9 mouse cellular contexts compared by ENCODE assay signal in genomic region chr8:122793375-122794174, GRCm38 (mm10). TPM values are rescaled to one million over a fixed set of nuclear protein-coding genes. Genes with fewer than 3 reads are reported as not detected.
DNase-seq lines count a peak whose midpoint lies in the region; ATAC-seq and TF ChIP-seq lines count a peak whose summit lies in the region.
"Had no signal": no experiment of that assay in that cellular context is flagged by ENCODE, and none has a peak within 500 bp of the region (broad histone marks: within the 10 kb centered on the region; RNA-seq: fewer than 3 reads in every experiment).

No protein-coding gene starts in this region.

- ATAC-seq in hindbrain, embryonic 12.5 days (ENCODE audit: low FRiP score) = peak; percentile 79
- no peak for ATAC-seq in liver, postnatal 0 days

- 69% methylated on average over 18 of the region's 18 CpGs for WGBS in hindbrain, embryonic 12.5 days
- 83% methylated on average over 18 of the region's 18 CpGs for WGBS in liver, postnatal 0 days (ENCODE audit: insufficient replicate concordance)

- H3K9ac ChIP-seq in hindbrain, embryonic 12.5 days = peak overlapping the region; percentile 5; the same call in 1 of the 2 replicates
- no peak overlapping the region for H3K9ac ChIP-seq in liver, postnatal 0 days (replicated peaks)
- H3K9ac ChIP-seq: liver, embryonic 15.5 days had no signal

- DNase-seq in left cerebral cortex, postnatal 4 days = peak; percentile 88
- DNase-seq in left cerebral cortex, adult 18-20 months (ENCODE audit: low spot score in 2 of 2) = no peak
- DNase-seq in cerebellum, postnatal 36 days = peak; percentile 66 to 70
- DNase-seq in lung, postnatal 4 days = peak; percentile 73 to 91
- no peak for DNase-seq in thymus, postnatal 25 days
- no peak for DNase-seq in liver, postnatal 0 days
- no peak for DNase-seq in T-cell, adult 2 months (ENCODE audit: low spot score)

- no peak for TF ChIP-seq EP300 in liver, postnatal 0 days (IDR thresholded peaks at IDR 0.05; ENCODE audit: low read depth)

- no peaks in the 10 kb centered on the region for H3K9me3 ChIP-seq in hindbrain, embryonic 12.5 days (replicated peaks)
- no peaks in the 10 kb centered on the region for H3K9me3 ChIP-seq in liver, postnatal 0 days (ENCODE audit: low read length)
- H3K9me3 ChIP-seq: liver, embryonic 15.5 days had no signal

- H3K4me2 ChIP-seq in hindbrain, embryonic 12.5 days (replicated peaks) = no peak overlapping the region
- H3K4me2 ChIP-seq in liver, postnatal 0 days (ENCODE audit: low read depth, low read length) = no peak overlapping the region
- H3K4me2 ChIP-seq: liver, embryonic 15.5 days had no signal

- peaks cover 20% of the 10 kb centered on the region; the same call in 1 of the 2 replicates for H3K36me3 ChIP-seq in hindbrain, embryonic 12.5 days
- peaks cover 6% of the 10 kb centered on the region; the same call in 1 of the 2 replicates for H3K36me3 ChIP-seq in liver, postnatal 0 days (replicated peaks; ENCODE audit: insufficient read depth, low read length)
- H3K36me3 ChIP-seq: liver, embryonic 15.5 days had no signal

- intact Hi-C loops in left cerebral cortex, postnatal 4 days (cut with DNase I) = no loop called here

- no peak for TF ChIP-seq CTCF in liver, postnatal 0 days (IDR thresholded peaks at IDR 0.05; ENCODE audit: low read depth)

- peak overlapping the region; percentile 85 for H3K27ac ChIP-seq in hindbrain, embryonic 12.5 days
- no peak overlapping the region for H3K27ac ChIP-seq in liver, postnatal 0 days (ENCODE audit: low read depth)
- H3K27ac ChIP-seq: liver, embryonic 15.5 days had no signal

- H3K4me1 ChIP-seq in hindbrain, embryonic 12.5 days = peaks cover 16% of the 10 kb centered on the region
- no peaks in the 10 kb centered on the region for H3K4me1 ChIP-seq in liver, postnatal 0 days (ENCODE audit: insufficient read depth)

- H3K4me3 ChIP-seq in hindbrain, embryonic 12.5 days = no peak overlapping the region
- no peak overlapping the region for H3K4me3 ChIP-seq in liver, postnatal 0 days (ENCODE audit: low read depth, low read length)
- H3K4me3 ChIP-seq: liver, embryonic 15.5 days had no signal

- no peaks in the 10 kb centered on the region for H3K27me3 ChIP-seq in hindbrain, embryonic 12.5 days
- no peaks in the 10 kb centered on the region for H3K27me3 ChIP-seq in liver, postnatal 0 days (ENCODE audit: insufficient read depth, low read length)
- H3K27me3 ChIP-seq: liver, embryonic 15.5 days had no signal

RNA-seq across cellular contexts. Expression of gene Acsf3, which starts 18.3 kb away (rescaled TPM):
- 10 to 100 TPM; 17.4 to 17.8 TPM for total RNA-seq in left cerebral cortex, postnatal 4 days (2021)
- total RNA-seq in left cerebral cortex, adult 18-20 months (2021) = 10 to 100 TPM; 18.2 to 21.9 TPM
- polyA plus RNA-seq in hindbrain, embryonic 12.5 days (2016; fragmentation: Nextera tagmentation; extraction: Ambion mirVana) = 15.1 and 17.6 TPM in 2 replicates
- 9.6 and 10.7 TPM in 2 replicates for polyA plus RNA-seq in liver, postnatal 0 days (2015; fragmentation: Nextera tagmentation; extraction: Ambion mirVana)

RNA-seq across cellular contexts. Expression of gene Cdh15, which starts 54.2 kb away (rescaled TPM):
- 1 to 10 TPM; 1.2 to 1.7 TPM for total RNA-seq in left cerebral cortex, postnatal 4 days (2021)
- under 1 TPM; 0.63 to 0.79 TPM for total RNA-seq in left cerebral cortex, adult 18-20 months (2021)
- 1.9 and 6.1 TPM in 2 replicates for polyA plus RNA-seq in hindbrain, embryonic 12.5 days (2016; fragmentation: Nextera tagmentation; extraction: Ambion mirVana)
- 0.05 TPM in 1 of 2 replicates, not detected in the other for polyA plus RNA-seq in liver, postnatal 0 days (2015; fragmentation: Nextera tagmentation; extraction: Ambion mirVana)

Comparison
In these comparisons a context has a peak if more than half of its experiments do, and no peak if none do; other contexts are left out.
1. DNase-seq: peak in left cerebral cortex, postnatal 4 days (single experiment), cerebellum, postnatal 36 days (2 of 2) and lung, postnatal 4 days (2 of 2); none in left cerebral cortex, adult 18-20 months (0 of 2), thymus, postnatal 25 days (single experiment), liver, postnatal 0 days (single experiment) and T-cell, adult 2 months (single experiment).